Mouse (Mus musculus): ENCODE data around the gene Apol9b.
"Not testable (repeated sequence)": the region's sequence is repeated elsewhere in the genome, so short reads cannot be mapped to it uniquely, and the experiment has no call there.

GRCm38 (mm10) chr15:77694687-77695295, 34.0 kb upstream of the Apol9b start:
- TF ChIP-seq POLR2A (IDR thresholded peaks at IDR 0.05; ENCODE audit: low read depth, low read length) = not testable (repeated sequence)
- TF ChIP-seq CTCF (conservative IDR thresholded peaks at IDR 0.05; ENCODE audit: insufficient read depth, insufficient read length, low read depth, low read length) = peak; percentile 65
